Mouse (Mus musculus): ENCODE data around the gene Lmntd1. TPM values are rescaled to one million over a fixed set of nuclear protein-coding genes. Genes with fewer than 3 reads are reported as not detected.

Lmntd1 gene
- polyA plus RNA-seq (2015; fragmentation: Nextera tagmentation; extraction: Ambion mirVana): 0.61 and 1.1 TPM in 2 replicates

DNA sequence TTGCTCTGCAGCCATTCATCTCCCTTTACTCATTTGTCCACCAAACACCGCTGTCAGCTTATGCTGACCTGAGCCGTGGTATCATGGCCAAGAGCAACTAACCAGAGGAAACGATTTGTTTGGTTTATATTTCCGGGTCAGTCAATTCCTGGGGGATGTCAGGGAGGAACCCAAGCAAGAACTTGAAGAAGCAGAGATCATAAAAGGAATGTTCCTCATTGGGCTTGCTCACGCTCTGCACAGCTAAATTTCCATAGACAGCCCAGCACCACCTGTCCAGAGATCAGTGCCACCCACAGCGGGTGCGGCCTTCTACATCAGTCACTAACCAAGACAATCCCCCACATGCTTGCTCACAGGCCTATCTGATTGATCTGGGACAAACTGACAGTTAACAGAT is at the start of gene Lmntd1:
Lmntd1 (minus strand) TSS at position 101 of the 400 bp plus-strand sequence.
- no peaks in the 10 kb centered on the region for H3K36me3 ChIP-seq (ENCODE audit: control insufficient read depth, insufficient read depth, low read length)
- H3K4me2 ChIP-seq (ENCODE audit: low read depth, low read length): no peak within 1 kb of the TSS
- H3K4me3 ChIP-seq (replicated peaks; ENCODE audit: low read length): no peak within 1 kb of the TSS
- H3K27me3 ChIP-seq (ENCODE audit: control insufficient read depth, insufficient read depth, low read length): no peaks in the 10 kb centered on the region
- no peak within 1 kb of the TSS for H3K27ac ChIP-seq (ENCODE audit: low read length)
- WGBS: 59% methylated on average over 7 of the region's 7 CpGs
- H3K4me1 ChIP-seq (ENCODE audit: control insufficient read depth, insufficient read depth, low read length): no peaks in the 10 kb centered on the region
- no peak within 1 kb of the TSS for H3K9ac ChIP-seq (ENCODE audit: low read length)
- H3K9me3 ChIP-seq (replicated peaks; ENCODE audit: control insufficient read depth, low read length): no peaks in the 10 kb centered on the region
- ATAC-seq (ENCODE audit: insufficient read depth, low FRiP score): no peak

DNA sequence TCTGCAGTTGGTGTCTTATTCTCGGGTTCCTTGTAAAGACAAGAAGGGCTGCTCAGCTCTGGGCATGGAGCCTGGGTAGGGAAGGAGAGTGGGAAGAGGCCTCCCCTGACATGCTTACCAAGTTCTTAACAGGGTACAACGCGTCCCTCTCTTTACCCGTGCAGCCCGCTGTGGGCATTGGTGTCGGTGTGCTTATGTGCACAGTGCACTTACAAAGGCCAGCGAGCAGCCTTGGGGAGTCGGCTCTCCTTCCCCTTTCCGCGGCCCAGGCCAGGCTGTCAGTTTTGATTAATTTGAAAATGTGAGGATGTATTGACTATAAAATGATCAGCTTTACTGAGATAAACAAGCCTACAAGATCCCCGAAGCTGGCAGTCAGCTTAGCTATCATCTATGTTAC is 46.8 kb upstream of the Lmntd1 start:
- 52% methylated on average over 11 of the region's 11 CpGs for WGBS
- no peaks in the 10 kb centered on the region for H3K36me3 ChIP-seq (ENCODE audit: control insufficient read depth, insufficient read depth, low read length)
- 0 out of 2 replicates have a peak, but pooled peaks cover 7% of the 10 kb centered on the region for H3K9me3 ChIP-seq (replicated peaks; ENCODE audit: control insufficient read depth, low read length)
- no peak for ATAC-seq (ENCODE audit: insufficient read depth, low FRiP score)
- no peak overlapping the region for H3K4me3 ChIP-seq (replicated peaks; ENCODE audit: low read length)
- no peak overlapping the region for H3K4me2 ChIP-seq (ENCODE audit: low read depth, low read length)
- H3K4me1 ChIP-seq (ENCODE audit: control insufficient read depth, insufficient read depth, low read length): no peaks in the 10 kb centered on the region
- H3K27ac ChIP-seq (ENCODE audit: low read length): no peak overlapping the region
- H3K9ac ChIP-seq (ENCODE audit: low read length): no peak overlapping the region
- no peaks in the 10 kb centered on the region for H3K27me3 ChIP-seq (ENCODE audit: control insufficient read depth, insufficient read depth, low read length)

DNA sequence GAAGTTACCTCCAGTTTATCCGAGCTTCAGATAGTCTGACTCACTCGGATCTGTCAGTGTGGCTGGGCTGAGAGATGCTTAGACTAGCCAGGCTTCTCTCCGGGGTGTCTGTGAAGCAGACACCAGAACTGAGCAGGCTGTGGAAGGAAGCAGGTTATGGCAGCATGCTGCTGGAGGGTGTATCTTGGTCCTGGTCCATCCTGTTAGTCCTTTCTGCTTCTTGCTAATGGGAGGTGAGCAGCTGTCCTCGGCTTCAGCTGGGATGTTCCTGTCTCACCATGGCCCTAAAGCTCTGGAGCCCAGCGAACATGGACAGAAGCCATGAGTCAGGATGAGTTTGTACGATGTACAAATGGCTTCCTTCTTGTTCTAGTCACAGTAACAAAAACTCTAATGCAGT is 45.0 kb upstream of the Lmntd1 start:
- no peak overlapping the region for H3K4me2 ChIP-seq (ENCODE audit: low read depth, low read length)
- no peak overlapping the region for H3K9ac ChIP-seq (ENCODE audit: low read length)
- H3K4me3 ChIP-seq (replicated peaks; ENCODE audit: low read length): no peak overlapping the region
- WGBS: 68% methylated on average over 6 of the region's 6 CpGs
- H3K9me3 ChIP-seq (replicated peaks; ENCODE audit: control insufficient read depth, low read length): 0 out of 2 replicates have a peak, but pooled peaks cover 8% of the 10 kb centered on the region
- ATAC-seq (ENCODE audit: insufficient read depth, low FRiP score): no peak
- no peaks in the 10 kb centered on the region for H3K4me1 ChIP-seq (ENCODE audit: control insufficient read depth, insufficient read depth, low read length)
- H3K36me3 ChIP-seq (ENCODE audit: control insufficient read depth, insufficient read depth, low read length): no peaks in the 10 kb centered on the region
- H3K27me3 ChIP-seq (ENCODE audit: control insufficient read depth, insufficient read depth, low read length): no peaks in the 10 kb centered on the region
- no peak overlapping the region for H3K27ac ChIP-seq (ENCODE audit: low read length)

DNA sequence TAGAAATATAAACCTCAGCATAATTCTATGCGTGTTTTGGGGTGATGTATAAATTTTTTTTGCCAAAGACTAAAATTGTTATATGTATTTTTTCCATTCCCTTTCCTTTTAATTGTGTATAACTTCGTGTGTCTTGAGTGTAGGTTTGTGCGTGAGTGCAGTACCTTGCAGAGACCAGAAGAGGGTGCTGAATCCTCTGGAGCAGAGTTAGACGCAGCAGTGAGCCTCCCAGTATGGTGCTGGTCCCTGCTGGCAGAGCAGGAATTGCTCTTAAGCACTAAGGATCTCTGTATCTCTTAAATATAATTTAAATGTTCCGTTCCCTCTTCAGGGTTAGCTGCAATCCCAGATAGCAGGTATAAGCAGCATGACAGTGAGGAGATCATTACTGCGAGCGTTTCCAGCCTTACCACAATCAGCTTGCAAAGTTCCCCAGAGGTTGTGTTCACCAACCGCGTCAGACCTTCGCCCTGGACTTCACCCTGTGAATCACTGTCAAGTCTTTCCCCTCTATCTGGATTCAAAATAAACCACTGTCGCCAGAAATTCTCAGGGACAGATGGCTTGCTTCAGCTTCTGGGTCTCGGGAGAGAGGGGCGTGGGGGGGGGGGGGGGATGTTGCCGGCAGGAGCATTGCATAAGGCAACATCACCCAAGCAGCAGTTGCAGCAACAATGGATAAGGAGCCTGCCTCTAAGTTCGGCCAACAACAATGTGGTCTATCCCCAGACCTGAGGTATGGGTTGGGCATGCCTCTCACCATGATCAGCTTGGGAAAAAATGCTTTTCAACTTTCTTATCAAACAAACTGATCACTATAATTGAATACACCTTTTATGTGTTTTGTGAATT is 42.8 kb upstream of the Lmntd1 start:
- Histone ChIP-seq H3K36me3 (ENCODE audit: control insufficient read depth, insufficient read depth, low read length) (no peaks in the 10 kb centered on the region), H3K4me3 (replicated peaks; ENCODE audit: low read length) (no peak overlapping the region), H3K4me2 (ENCODE audit: low read depth, low read length) (no peak overlapping the region), H3K27ac (ENCODE audit: low read length) (no peak overlapping the region), H3K27me3 (ENCODE audit: control insufficient read depth, insufficient read depth, low read length) (no peaks in the 10 kb centered on the region), H3K9ac (ENCODE audit: low read length) (no peak overlapping the region), H3K9me3 (replicated peaks; ENCODE audit: control insufficient read depth, low read length) (0 out of 2 replicates have a peak, but pooled peaks cover 8% of the 10 kb centered on the region), H3K4me1 (ENCODE audit: control insufficient read depth, insufficient read depth, low read length) (no peaks in the 10 kb centered on the region)
- ATAC-seq (ENCODE audit: insufficient read depth, low FRiP score): no peak
- WGBS: 69% methylated on average over 15 of the region's 15 CpGs

DNA sequence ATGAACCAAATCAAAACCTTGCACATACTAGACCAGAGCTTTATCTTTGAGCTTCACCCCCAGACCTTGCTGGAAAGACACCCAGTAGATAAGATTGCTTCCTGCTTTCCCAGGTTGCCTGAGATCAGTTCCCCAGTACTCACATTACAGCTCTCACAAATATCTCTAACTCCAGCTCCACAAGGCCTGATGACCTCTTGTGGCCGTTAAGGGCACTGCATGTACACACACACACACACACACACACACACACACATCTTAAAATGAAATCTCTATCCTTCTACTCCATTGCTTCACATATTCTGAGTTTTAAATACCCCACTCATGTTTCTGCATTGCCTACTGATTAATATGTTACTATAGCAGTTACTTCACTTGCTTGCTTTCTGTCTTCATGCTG is 41.6 kb upstream of the Lmntd1 start:
- Histone ChIP-seq H3K9me3 (replicated peaks; ENCODE audit: control insufficient read depth, low read length) (0 out of 2 replicates have a peak, but pooled peaks cover 8% of the 10 kb centered on the region), H3K36me3 (ENCODE audit: control insufficient read depth, insufficient read depth, low read length) (no peaks in the 10 kb centered on the region), H3K27me3 (ENCODE audit: control insufficient read depth, insufficient read depth, low read length) (no peaks in the 10 kb centered on the region), H3K4me1 (ENCODE audit: control insufficient read depth, insufficient read depth, low read length) (no peaks in the 10 kb centered on the region), H3K9ac (ENCODE audit: low read length) (no peak overlapping the region), H3K4me3 (replicated peaks; ENCODE audit: low read length) (no peak overlapping the region), H3K4me2 (ENCODE audit: low read depth, low read length) (no peak overlapping the region), H3K27ac (ENCODE audit: low read length) (no peak overlapping the region)
- ATAC-seq (ENCODE audit: insufficient read depth, low FRiP score): no peak
- 91% methylated on average over 1 of the region's 1 CpGs for WGBS

DNA sequence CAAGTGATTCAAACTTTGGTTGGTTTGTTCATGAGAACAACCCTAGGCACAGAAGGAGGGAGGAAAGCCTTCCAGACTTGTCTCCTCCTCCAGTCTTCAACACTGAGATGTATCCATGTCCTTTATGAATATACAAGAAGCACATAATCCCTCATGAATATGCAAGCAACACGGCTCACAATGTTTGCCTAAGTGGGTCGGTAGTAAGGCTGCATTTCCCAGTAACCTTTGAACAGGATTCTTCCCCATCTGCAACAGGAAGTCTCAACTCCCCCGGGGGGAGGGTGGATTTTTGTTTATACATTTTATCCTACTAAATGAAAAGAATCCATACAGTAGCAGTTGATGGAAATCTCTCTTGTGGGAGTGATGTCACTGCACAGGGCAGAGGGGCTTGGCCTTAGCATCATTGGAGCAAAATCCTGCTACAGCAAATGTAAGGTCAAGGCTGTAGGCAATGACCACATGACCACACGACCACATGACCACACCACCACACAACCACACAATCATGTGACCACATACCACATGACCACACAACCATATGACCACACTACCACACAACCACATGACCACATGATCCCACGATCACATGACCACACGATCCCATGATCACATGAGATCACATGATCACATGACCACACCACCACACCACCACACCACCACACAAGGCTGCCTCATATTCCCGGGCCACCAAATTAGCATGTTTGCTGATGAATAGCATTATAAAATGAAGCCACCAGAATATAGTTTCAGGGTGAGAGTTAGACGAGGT is 40.1 kb upstream of the Lmntd1 start:
- no peaks in the 10 kb centered on the region for H3K27me3 ChIP-seq (ENCODE audit: control insufficient read depth, insufficient read depth, low read length)
- WGBS: 62% methylated on average over 8 of the region's 8 CpGs
- H3K4me1 ChIP-seq (ENCODE audit: control insufficient read depth, insufficient read depth, low read length): no peaks in the 10 kb centered on the region
- no peak overlapping the region for H3K27ac ChIP-seq (ENCODE audit: low read length)
- no peaks in the 10 kb centered on the region for H3K36me3 ChIP-seq (ENCODE audit: control insufficient read depth, insufficient read depth, low read length)
- no peak for ATAC-seq (ENCODE audit: insufficient read depth, low FRiP score)
- H3K9ac ChIP-seq (ENCODE audit: low read length): no peak overlapping the region
- 0 out of 2 replicates have a peak, but pooled peaks cover 8% of the 10 kb centered on the region for H3K9me3 ChIP-seq (replicated peaks; ENCODE audit: control insufficient read depth, low read length)
- no peak overlapping the region for H3K4me2 ChIP-seq (ENCODE audit: low read depth, low read length)
- H3K4me3 ChIP-seq (replicated peaks; ENCODE audit: low read length): no peak overlapping the region

DNA sequence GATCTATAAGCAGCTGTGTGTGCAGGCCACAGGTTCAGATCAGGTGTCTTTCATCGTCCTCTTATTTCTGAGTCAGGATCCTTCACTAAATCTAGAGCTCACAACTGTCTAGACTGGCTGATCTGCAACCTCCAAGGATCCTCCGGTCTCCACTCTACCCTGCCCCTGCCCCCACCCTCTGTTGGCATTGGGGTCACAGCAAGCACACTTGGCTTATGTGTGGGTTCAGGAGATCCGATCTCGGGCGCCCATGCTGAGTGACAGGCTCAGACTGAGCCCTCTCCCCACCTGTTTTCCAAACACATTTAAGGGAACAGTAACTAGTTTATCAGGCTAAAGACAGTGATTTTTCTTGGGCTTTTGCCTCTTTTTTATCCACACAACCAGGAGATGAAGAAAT is 39.5 kb upstream of the Lmntd1 start:
- 74% methylated on average over 5 of the region's 5 CpGs for WGBS

DNA sequence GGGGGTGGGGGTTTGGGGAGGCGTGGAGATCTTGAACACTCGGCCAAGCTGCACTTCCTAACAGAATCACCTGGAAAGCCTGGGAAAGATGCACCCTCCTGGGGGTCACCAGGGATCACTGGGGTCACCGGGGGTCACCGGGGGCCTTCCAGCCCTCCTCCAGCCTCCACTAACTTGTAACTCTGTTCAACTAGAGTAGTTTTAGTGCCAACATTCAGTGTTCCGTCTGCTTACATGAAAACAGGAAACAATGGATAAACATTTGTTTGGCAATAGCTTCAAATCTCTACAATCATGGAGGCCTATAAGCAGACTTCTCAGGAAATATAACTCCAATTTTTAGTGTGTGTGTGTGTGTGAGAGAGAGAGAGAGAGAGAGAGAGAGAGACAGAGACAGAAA is 38.9 kb upstream of the Lmntd1 start:
- 73% methylated on average over 5 of the region's 5 CpGs for WGBS
- H3K9me3 ChIP-seq (replicated peaks; ENCODE audit: control insufficient read depth, low read length): 0 out of 2 replicates have a peak, but pooled peaks cover 8% of the 10 kb centered on the region
- no peak overlapping the region for H3K9ac ChIP-seq (ENCODE audit: low read length)
- no peak overlapping the region for H3K27ac ChIP-seq (ENCODE audit: low read length)
- ATAC-seq (ENCODE audit: insufficient read depth, low FRiP score): no peak
- no peaks in the 10 kb centered on the region for H3K27me3 ChIP-seq (ENCODE audit: control insufficient read depth, insufficient read depth, low read length)
- no peak overlapping the region for H3K4me3 ChIP-seq (replicated peaks; ENCODE audit: low read length)
- H3K36me3 ChIP-seq (ENCODE audit: control insufficient read depth, insufficient read depth, low read length): no peaks in the 10 kb centered on the region
- H3K4me2 ChIP-seq (ENCODE audit: low read depth, low read length): no peak overlapping the region
- no peaks in the 10 kb centered on the region for H3K4me1 ChIP-seq (ENCODE audit: control insufficient read depth, insufficient read depth, low read length)

More for the DNA sequence above, 39.5 kb upstream of the Lmntd1 start:
- no peak for ATAC-seq (ENCODE audit: insufficient read depth, low FRiP score)
- H3K4me3 ChIP-seq (replicated peaks; ENCODE audit: low read length): no peak overlapping the region
- no peak overlapping the region for H3K4me2 ChIP-seq (ENCODE audit: low read depth, low read length)
- no peaks in the 10 kb centered on the region for H3K27me3 ChIP-seq (ENCODE audit: control insufficient read depth, insufficient read depth, low read length)
- H3K9me3 ChIP-seq (replicated peaks; ENCODE audit: control insufficient read depth, low read length): 0 out of 2 replicates have a peak, but pooled peaks cover 8% of the 10 kb centered on the region
- no peaks in the 10 kb centered on the region for H3K36me3 ChIP-seq (ENCODE audit: control insufficient read depth, insufficient read depth, low read length)
- H3K4me1 ChIP-seq (ENCODE audit: control insufficient read depth, insufficient read depth, low read length): no peaks in the 10 kb centered on the region
- no peak overlapping the region for H3K27ac ChIP-seq (ENCODE audit: low read length)
- no peak overlapping the region for H3K9ac ChIP-seq (ENCODE audit: low read length)

DNA sequence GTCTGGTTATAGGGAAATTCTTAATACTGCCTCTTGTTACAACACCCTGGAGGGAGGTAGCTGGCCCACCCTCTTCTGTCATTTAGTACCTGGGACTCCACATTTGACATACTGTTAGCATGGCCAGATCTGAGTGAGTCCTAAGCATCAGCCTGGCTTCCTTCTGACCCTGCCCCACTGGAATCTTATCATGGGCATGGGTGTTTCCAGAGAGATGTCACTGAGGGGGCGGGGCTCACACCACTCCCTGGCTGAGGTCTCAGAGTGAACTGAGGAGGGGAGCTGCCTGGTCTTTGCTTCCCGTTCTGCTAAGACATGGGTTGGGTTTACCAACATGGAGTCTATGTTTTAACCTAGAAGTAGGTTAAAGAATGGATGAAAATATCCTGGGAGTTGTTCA is 37.9 kb upstream of the Lmntd1 start:
- H3K9me3 ChIP-seq (replicated peaks; ENCODE audit: control insufficient read depth, low read length): 0 out of 2 replicates have a peak, but pooled peaks cover 7% of the 10 kb centered on the region
- no peaks in the 10 kb centered on the region for H3K27me3 ChIP-seq (ENCODE audit: control insufficient read depth, insufficient read depth, low read length)
- H3K4me1 ChIP-seq (ENCODE audit: control insufficient read depth, insufficient read depth, low read length): no peaks in the 10 kb centered on the region
- WGBS: 66% methylated on average over 2 of the region's 2 CpGs
- H3K27ac ChIP-seq (ENCODE audit: low read length): no peak overlapping the region
- H3K9ac ChIP-seq (ENCODE audit: low read length): no peak overlapping the region
- no peak overlapping the region for H3K4me2 ChIP-seq (ENCODE audit: low read depth, low read length)
- H3K4me3 ChIP-seq (replicated peaks; ENCODE audit: low read length): no peak overlapping the region
- ATAC-seq (ENCODE audit: insufficient read depth, low FRiP score): no peak
- no peaks in the 10 kb centered on the region for H3K36me3 ChIP-seq (ENCODE audit: control insufficient read depth, insufficient read depth, low read length)

Measured in stomach, embryonic 16.5 days (tissue).